Mouse (Mus musculus) cerebral cortex, adult 2 months (tissue): ENCODE results near the gene Gm16513.

Experiments used
- WGBS: fragments of 180-500 bp; shearing (Covaris S2); methylation state at CpG from one replicate; pipeline ENCODE4 v1.1.7; 2018; 5-methylcytosine and 5-hydroxymethylcytosine counted together

Gm16513 gene

GRCm38 (mm10) chr5:95182324-95182723 lies at the start of gene Gm16513:
Gm16513 (plus strand) TSS chr5:95182624.
- WGBS, result no CpG with 5 or more reads among the region's 1 CpGs
